Mouse (Mus musculus) neural tube, embryonic 15.5 days (tissue): ENCODE results near the gene Sf3b6. TPM values are rescaled to one million over a fixed set of nuclear protein-coding genes. Genes with fewer than 3 reads are reported as not detected.

ENCODE experiments used
- ATAC-seq: fragments of 200-750 bp; cut with Nextera tagmentation; 2 replicates; pipeline ENCODE4 v1.8.0; 2017; ENCODE audit warnings: mild to moderate bottlenecking, moderate TSS enrichment, moderate library complexity; ENCODE audit not compliant: low FRiP score
- H3K27ac ChIP-seq: fragments of 300-500 bp; sonication (generic); replicated peaks from 2 replicates; pipeline ENCODE4 v1.5.1; 2015; ENCODE audit warnings: mild to moderate bottlenecking, inconsistent platforms
- H3K27me3 ChIP-seq: fragments of 300-500 bp; sonication (generic); replicated peaks from 2 replicates; pipeline ENCODE4 v1.6.1; 2015; ENCODE audit warnings: inconsistent platforms
- H3K36me3 ChIP-seq: fragments of 300-500 bp; sonication (generic); 2 replicates; pipeline ENCODE4 v1.6.1; 2015; ENCODE audit warnings: inconsistent platforms
- H3K4me1 ChIP-seq: fragments of 300-500 bp; sonication (generic); 2 replicates; pipeline ENCODE4 v1.6.1; 2015; ENCODE audit warnings: inconsistent platforms
- H3K4me2 ChIP-seq: fragments of 300-500 bp; sonication (generic); 2 replicates; pipeline ENCODE4 v1.6.1; 2015; ENCODE audit warnings: inconsistent platforms, mild to moderate bottlenecking, moderate library complexity
- H3K4me3 ChIP-seq: fragments of 300-500 bp; sonication (generic); replicated peaks from 2 replicates; pipeline ENCODE4 v1.5.1; 2015; ENCODE audit warnings: mild to moderate bottlenecking, inconsistent platforms
- H3K9ac ChIP-seq: fragments of 300-500 bp; sonication (generic); replicated peaks from 2 replicates; pipeline ENCODE4 v1.6.1; 2015; ENCODE audit warnings: mild to moderate bottlenecking, inconsistent platforms
- H3K9me3 ChIP-seq: fragments of 300-500 bp; sonication (generic); replicated peaks from 2 replicates; pipeline ENCODE4 v1.6.1; 2016; ENCODE audit warnings: inconsistent platforms
- WGBS: fragments of 180-500 bp; shearing (Covaris S2); methylation state at CpG from one replicate; pipeline ENCODE4 v1.1.7; 2015; ENCODE audit warnings: mixed read lengths; 5-methylcytosine and 5-hydroxymethylcytosine counted together
- polyA plus RNA-seq: library from polyadenylated mRNA; unstranded; fragments of >200 nt; fragmentation: Nextera tagmentation; extraction: Ambion mirVana; gene quantifications from 2 replicates; pipeline ENCODE4 v1.2.1, GENCODE M21; 2015

Sf3b6 gene
- polyA plus RNA-seq, 1 experiment from 2014 or later: 181 TPM

- ATAC-seq: no peak
- WGBS: 93% methylated on average over 8 of the region's 8 CpGs
Measured at GRCm38 (mm10) chr12:4842456-4842855, 25.1 kb downstream of the Sf3b6 start.

GRCm38 (mm10) chr12:4842890-4843597 lies 25.7 kb downstream of the Sf3b6 start, which contains the start of gene Wdcp:
Gene Wdcp (plus strand): TSS chr12:4843303.
- Histone ChIP-seq H3K4me1 (peaks cover 29% of the 10 kb centered on the region), H3K9ac (peak within 1 kb of the TSS; percentile 59), H3K4me2 (peak within 1 kb of the TSS; percentile 90), H3K9me3 (no peaks in the 10 kb centered on the region), H3K27ac (peak within 1 kb of the TSS; percentile 69), H3K27me3 (peaks cover 10% of the 10 kb centered on the region; the same call in 1 of the 2 replicates), H3K36me3 (no peaks in the 10 kb centered on the region), H3K4me3 (peak within 1 kb of the TSS; percentile 65)
- peak; percentile 91 for ATAC-seq
- WGBS: under 1% methylated on average over 30 of the region's 30 CpGs

More at GRCm38 (mm10) chr12:4842456-4842855, 25.1 kb downstream of the Sf3b6 start:
- peaks cover 29% of the 10 kb centered on the region for H3K4me1 ChIP-seq
- no peak overlapping the region for H3K4me3 ChIP-seq
- no peak overlapping the region for H3K27ac ChIP-seq
- H3K36me3 ChIP-seq: no peaks in the 10 kb centered on the region
- no peak overlapping the region; the same call in 1 of the 2 replicates for H3K4me2 ChIP-seq
- no peak overlapping the region for H3K9ac ChIP-seq
- H3K9me3 ChIP-seq: no peaks in the 10 kb centered on the region
- peaks cover 10% of the 10 kb centered on the region; the same call in 1 of the 2 replicates for H3K27me3 ChIP-seq

GRCm38 (mm10) chr12:4843741-4844140 lies 26.4 kb downstream of the Sf3b6 start:
- Histone ChIP-seq H3K36me3 (0 out of 2 replicates have a peak, but pooled peaks cover 1% of the 10 kb centered on the region), H3K4me1 (peaks cover 29% of the 10 kb centered on the region), H3K9me3 (no peaks in the 10 kb centered on the region), H3K27ac (peak overlapping the region; percentile 69), H3K4me3 (peak overlapping the region; percentile 65), H3K9ac (peak overlapping the region; percentile 59), H3K4me2 (peak overlapping the region; percentile 75), H3K27me3 (peaks cover 10% of the 10 kb centered on the region; the same call in 1 of the 2 replicates)
- WGBS: under 1% methylated on average over 12 of the region's 12 CpGs
- peak; percentile 50; the same call in 1 of the 2 replicates for ATAC-seq

GRCm38 (mm10) chr12:4856160-4856559 lies 38.8 kb downstream of the Sf3b6 start:
- no peak overlapping the region for H3K9ac ChIP-seq
- no peak for ATAC-seq
- no peaks in the 10 kb centered on the region for H3K9me3 ChIP-seq
- 98% methylated on average over 5 of the region's 5 CpGs for WGBS
- H3K36me3 ChIP-seq: peaks cover 9% of the 10 kb centered on the region; the same call in 1 of the 2 replicates
- H3K4me2 ChIP-seq: no peak overlapping the region
- H3K27ac ChIP-seq: no peak overlapping the region
- no peaks in the 10 kb centered on the region for H3K4me1 ChIP-seq
- H3K4me3 ChIP-seq: no peak overlapping the region
- H3K27me3 ChIP-seq: no peaks in the 10 kb centered on the region

GRCm38 (mm10) chr12:4856834-4857233 lies 39.5 kb downstream of the Sf3b6 start:
- 96% methylated on average over 2 of the region's 2 CpGs for WGBS
- Histone ChIP-seq H3K4me1 (no peaks in the 10 kb centered on the region), H3K4me3 (no peak overlapping the region), H3K9me3 (no peaks in the 10 kb centered on the region), H3K27me3 (no peaks in the 10 kb centered on the region), H3K27ac (no peak overlapping the region), H3K9ac (no peak overlapping the region), H3K36me3 (peaks cover 9% of the 10 kb centered on the region; the same call in 1 of the 2 replicates), H3K4me2 (no peak overlapping the region)
- ATAC-seq: no peak

DNA sequence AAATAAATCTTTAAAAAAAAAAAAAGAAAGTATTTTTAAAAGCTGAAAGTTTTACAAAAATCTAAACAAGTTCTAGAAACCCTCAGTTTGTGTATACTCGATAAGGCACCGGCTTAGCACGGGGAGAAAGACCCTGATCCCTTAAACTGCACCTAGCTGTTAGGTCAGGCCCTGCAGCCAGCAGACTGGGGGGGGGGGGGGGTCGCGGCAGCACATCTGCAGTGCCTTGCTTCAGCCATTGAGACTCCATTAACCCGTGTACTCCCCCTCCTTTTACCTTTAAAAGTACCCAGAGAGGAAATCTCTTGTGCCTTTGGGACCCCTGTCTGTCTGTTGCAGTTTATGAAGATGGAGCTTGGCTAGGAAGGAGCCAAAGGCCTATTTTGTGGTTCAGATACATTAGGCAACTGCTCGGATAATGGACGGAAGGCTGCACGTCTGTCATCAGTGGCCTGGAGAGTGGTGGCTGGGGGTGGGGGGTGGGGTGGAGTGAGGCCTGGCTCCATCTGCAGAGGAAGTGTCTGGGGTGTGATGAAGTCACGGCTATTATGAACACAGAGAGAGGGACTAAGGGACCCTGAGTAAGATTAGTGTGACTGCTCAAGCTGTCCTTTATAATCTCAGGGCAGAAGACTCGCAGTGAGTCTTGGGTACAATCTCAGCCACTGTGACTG lies 42.0 kb downstream of the Sf3b6 start:
- WGBS: 38% methylated on average over 11 of the region's 11 CpGs
- Histone ChIP-seq H3K9me3 (no peaks in the 10 kb centered on the region), H3K36me3 (peaks cover 9% of the 10 kb centered on the region; the same call in 1 of the 2 replicates), H3K4me1 (peaks cover 5% of the 10 kb centered on the region; the same call in 1 of the 2 replicates), H3K4me2 (no peak overlapping the region), H3K27me3 (no peaks in the 10 kb centered on the region), H3K9ac (no peak overlapping the region), H3K4me3 (no peak overlapping the region), H3K27ac (no peak overlapping the region)
- ATAC-seq: peak; percentile 46

GRCm38 (mm10) chr12:4862672-4863071 lies 45.3 kb downstream of the Sf3b6 start:
- Histone ChIP-seq H3K9me3 (no peaks in the 10 kb centered on the region), H3K27me3 (no peaks in the 10 kb centered on the region), H3K9ac (no peak overlapping the region), H3K4me3 (no peak overlapping the region), H3K36me3 (no peaks in the 10 kb centered on the region), H3K4me1 (peaks cover 7% of the 10 kb centered on the region; the same call in 1 of the 2 replicates), H3K4me2 (no peak overlapping the region), H3K27ac (no peak overlapping the region)
- 90% methylated on average over 4 of the region's 4 CpGs for WGBS
- no peak for ATAC-seq

GRCm38 (mm10) chr12:4863654-4864337 lies 46.5 kb downstream of the Sf3b6 start:
- no peak overlapping the region for H3K4me3 ChIP-seq
- H3K27ac ChIP-seq: no peak overlapping the region
- H3K4me1 ChIP-seq: peaks cover 7% of the 10 kb centered on the region; the same call in 1 of the 2 replicates
- no peaks in the 10 kb centered on the region for H3K9me3 ChIP-seq
- no peak for ATAC-seq
- H3K9ac ChIP-seq: no peak overlapping the region
- 75% methylated on average over 4 of the region's 4 CpGs for WGBS
- no peak overlapping the region for H3K4me2 ChIP-seq
- H3K27me3 ChIP-seq: no peaks in the 10 kb centered on the region
- no peaks in the 10 kb centered on the region for H3K36me3 ChIP-seq

DNA sequence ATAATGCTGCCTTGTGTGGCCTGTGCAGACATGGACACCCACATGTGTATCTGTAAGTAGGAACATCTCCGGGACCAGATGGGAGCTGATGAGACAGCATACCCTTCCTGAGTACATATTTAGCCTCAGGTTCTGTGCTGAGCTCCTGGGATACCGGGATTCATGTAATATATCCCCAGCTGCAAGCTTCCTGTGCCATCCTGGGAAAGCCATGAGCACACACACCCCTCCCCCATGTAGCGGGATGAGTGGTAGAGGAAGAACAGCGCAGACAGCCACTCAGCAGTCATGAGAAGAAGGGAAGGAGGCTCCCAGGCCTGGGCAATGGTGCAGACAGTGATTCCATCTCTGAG lies 47.0 kb downstream of the Sf3b6 start:
- Histone ChIP-seq H3K9ac (no peak overlapping the region), H3K4me2 (no peak overlapping the region), H3K4me3 (no peak overlapping the region), H3K9me3 (no peaks in the 10 kb centered on the region), H3K4me1 (peaks cover 7% of the 10 kb centered on the region; the same call in 1 of the 2 replicates), H3K27ac (no peak overlapping the region), H3K27me3 (no peaks in the 10 kb centered on the region), H3K36me3 (no peaks in the 10 kb centered on the region)
- ATAC-seq: no peak
- WGBS: 75% methylated on average over 4 of the region's 4 CpGs

GRCm38 (mm10) chr12:4868924-4869323 lies 51.6 kb downstream of the Sf3b6 start:
- H3K27me3 ChIP-seq: no peaks in the 10 kb centered on the region

DNA sequence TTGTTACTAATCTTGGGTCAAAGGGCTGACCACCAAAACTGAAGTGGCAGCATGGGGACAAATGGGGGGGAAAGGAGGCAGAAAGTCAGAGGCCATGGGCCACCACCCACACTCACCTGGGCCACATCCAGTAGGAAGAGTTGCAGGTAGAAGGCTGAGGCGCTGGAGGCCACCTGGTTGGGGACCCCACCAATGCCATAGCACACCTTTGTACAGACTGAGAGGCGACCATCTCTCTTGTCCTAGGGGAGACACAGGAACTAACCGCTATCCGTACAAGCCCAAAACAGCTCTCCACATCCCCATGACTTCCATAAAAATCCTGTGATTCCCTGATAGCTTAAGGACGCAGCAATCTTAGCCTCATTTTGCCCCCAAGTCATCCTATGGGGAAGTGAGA lies 53.9 kb downstream of the Sf3b6 start:
- WGBS: 98% methylated on average over 5 of the region's 5 CpGs

More at GRCm38 (mm10) chr12:4868924-4869323, 51.6 kb downstream of the Sf3b6 start:
- Histone ChIP-seq H3K9me3 (no peaks in the 10 kb centered on the region), H3K36me3 (no peaks in the 10 kb centered on the region), H3K4me2 (no peak overlapping the region), H3K9ac (no peak overlapping the region), H3K4me3 (no peak overlapping the region), H3K4me1 (peaks cover 10% of the 10 kb centered on the region), H3K27ac (no peak overlapping the region)
- WGBS: 87% methylated on average over 8 of the region's 8 CpGs
- ATAC-seq: no peak

More for the DNA sequence above, 53.9 kb downstream of the Sf3b6 start:
- no peaks in the 10 kb centered on the region for H3K36me3 ChIP-seq
- no peaks in the 10 kb centered on the region for H3K27me3 ChIP-seq
- no peaks in the 10 kb centered on the region for H3K9me3 ChIP-seq
- no peak overlapping the region for H3K4me2 ChIP-seq
- no peak for ATAC-seq
- no peak overlapping the region for H3K4me3 ChIP-seq
- H3K27ac ChIP-seq: no peak overlapping the region
- peaks cover 12% of the 10 kb centered on the region for H3K4me1 ChIP-seq
- no peak overlapping the region for H3K9ac ChIP-seq
